Mouse (Mus musculus) urinary bladder, postnatal 10 days (tissue): ENCODE data around the gene Hfe.
"Not testable (repeated sequence)": the region's sequence is repeated elsewhere in the genome, so short reads cannot be mapped to it uniquely, and the experiment has no call there.

Experiments
- DNase-seq: peaks from one replicate; pipeline ENCODE4 v3.0.0; 2022; ENCODE audit warnings: low spot score

Gene Hfe

GRCm38 (mm10) chr13:23716261-23717042, 5.8 kb upstream of the Hfe start:
- DNase-seq: no peak

- DNase-seq: no peak
Observed at GRCm38 (mm10) chr13:23709714-23710373, 810 bp downstream of the Hfe start.

- DNase-seq: no peak
Observed at GRCm38 (mm10) chr13:23708654-23709053, 2.0 kb downstream of the Hfe start.

GRCm38 (mm10) chr13:23708041-23708440, 2.6 kb downstream of the Hfe start:
- no peak for DNase-seq

GRCm38 (mm10) chr13:23706771-23707170, 3.9 kb downstream of the Hfe start:
- no peak for DNase-seq

- DNase-seq: no peak
Observed at GRCm38 (mm10) chr13:23705751-23706356, 4.8 kb downstream of the Hfe start.

- DNase-seq: not testable (repeated sequence)
Observed at GRCm38 (mm10) chr13:23702801-23703200, 7.9 kb downstream of the Hfe start.

- no peak for DNase-seq
Observed at GRCm38 (mm10) chr13:23702220-23702619, 8.4 kb downstream of the Hfe start.

- DNase-seq: no peak
Observed at GRCm38 (mm10) chr13:23700786-23701520, 9.7 kb downstream of the Hfe start.

- no peak for DNase-seq
Observed at GRCm38 (mm10) chr13:23699767-23700166, 10.9 kb downstream of the Hfe start.

- no peak for DNase-seq
Observed at GRCm38 (mm10) chr13:23698996-23699395, 11.7 kb downstream of the Hfe start.

GRCm38 (mm10) chr13:23698300-23698693, 12.4 kb downstream of the Hfe start, which contains the start of gene Hist1h4c:
Hist1h4c (minus strand) TSS chr13:23698454.
- peak; percentile 93 for DNase-seq

DNA sequence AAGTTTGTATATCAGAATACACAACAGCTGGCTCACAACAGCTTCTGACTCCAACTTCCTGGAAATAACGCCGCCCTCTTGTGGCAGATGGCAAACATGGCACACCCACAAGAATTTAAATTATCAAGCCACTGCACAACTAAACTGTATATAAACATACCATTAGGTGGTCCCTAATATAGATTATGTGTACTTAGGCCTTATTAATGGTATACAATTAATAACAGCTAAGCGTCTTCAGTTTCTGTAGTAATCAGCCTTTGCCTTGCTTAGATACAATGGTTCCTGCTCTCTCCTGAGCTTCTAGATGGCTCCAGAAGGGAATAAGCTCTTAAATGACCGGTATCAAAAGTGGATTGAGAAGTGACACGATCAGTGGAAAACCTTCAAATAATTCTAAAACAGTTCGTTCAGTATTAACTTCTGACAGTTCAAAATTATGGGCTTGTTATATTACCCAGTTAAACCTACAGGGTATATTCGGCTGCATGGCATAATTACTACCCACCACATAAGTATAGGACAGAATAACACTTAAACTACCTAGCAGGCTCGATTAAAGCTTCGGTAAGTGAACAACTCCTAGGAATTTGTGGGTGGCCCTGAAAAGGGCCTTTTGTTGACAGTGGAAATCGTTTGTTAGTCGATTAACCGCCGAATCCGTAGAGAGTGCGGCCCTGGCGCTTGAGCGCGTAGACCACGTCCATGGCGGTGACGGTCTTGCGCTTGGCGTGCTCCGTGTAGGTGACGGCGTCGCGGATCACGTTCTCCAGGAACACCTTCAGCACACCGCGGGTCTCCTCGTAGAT, 13.0 kb downstream of the Hfe start:
- DNase-seq: no peak

GRCm38 (mm10) chr13:23696061-23696474, 14.6 kb downstream of the Hfe start:
- DNase-seq: no peak

DNA sequence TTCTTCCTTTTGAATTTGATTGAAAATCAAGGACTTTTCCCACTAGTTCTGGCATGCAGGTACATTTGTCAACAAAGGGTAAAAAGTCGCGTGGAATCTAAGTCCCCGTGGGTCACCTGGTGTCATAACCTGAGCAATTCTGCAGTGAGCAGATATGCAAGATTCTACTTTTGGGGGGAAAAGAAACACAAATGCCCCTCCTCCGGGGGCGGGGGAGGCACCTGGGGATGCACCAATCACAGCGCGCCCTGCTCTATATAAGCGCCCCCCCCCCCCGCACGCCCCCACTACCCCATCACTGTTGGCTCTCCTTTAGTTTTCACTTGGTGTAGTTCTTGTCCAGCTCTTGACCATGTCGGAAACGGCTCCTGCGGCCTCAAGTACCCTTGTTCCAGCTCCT, 15.1 kb downstream of the Hfe start, which contains the start of gene Hist1h1t:
Gene Hist1h1t (plus strand): TSS at position 301 of the 400 bp plus-strand sequence.
- DNase-seq: no peak

- DNase-seq: no peak
Observed at GRCm38 (mm10) chr13:23694956-23695355, 15.7 kb downstream of the Hfe start.

DNA sequence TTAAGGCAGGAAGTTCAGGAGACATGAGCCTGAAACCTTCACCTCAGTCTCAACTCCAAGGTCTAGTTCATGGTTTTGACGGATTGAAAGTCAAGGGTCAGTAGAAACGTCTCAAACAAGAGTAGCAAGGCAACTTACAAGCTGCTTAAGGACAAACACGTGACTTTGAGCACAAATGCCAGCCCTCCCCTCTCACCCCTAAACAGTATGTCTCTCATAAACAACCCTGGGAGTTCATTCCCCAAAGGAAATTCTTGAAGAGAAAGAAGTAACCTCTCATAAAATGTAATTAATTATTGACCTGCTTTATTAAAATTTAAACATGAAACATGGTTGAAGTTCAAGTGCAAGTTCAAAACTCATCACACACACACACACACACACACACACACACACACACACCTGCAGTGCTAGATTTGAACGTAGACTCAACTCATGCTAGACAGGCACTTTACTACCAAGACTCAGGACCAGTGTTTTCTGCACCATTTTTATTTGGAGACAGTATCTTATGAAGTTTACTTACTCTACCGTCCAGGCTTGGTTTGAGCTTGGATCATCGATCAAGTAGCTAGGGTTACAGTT, 16.7 kb downstream of the Hfe start:
- no peak for DNase-seq

DNA sequence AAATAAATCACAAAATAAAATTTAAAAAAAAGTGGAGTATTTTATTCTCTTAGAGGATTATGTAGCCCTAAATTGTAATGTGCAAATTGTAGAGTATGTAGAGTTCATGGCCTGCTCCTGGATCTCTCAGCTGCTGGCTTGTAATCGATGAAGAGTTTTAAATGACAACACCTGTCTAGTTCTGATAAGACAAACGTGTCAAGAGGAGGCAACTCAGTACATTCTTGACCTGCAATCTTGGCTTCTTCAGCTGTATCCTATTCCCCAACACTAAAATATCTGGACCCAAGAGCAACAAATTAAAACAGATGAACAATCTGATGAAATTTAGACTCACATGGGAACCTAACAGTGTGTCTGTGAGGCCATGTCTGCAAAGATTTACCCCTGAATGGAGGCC, 21.2 kb downstream of the Hfe start:
- DNase-seq: no peak

DNA sequence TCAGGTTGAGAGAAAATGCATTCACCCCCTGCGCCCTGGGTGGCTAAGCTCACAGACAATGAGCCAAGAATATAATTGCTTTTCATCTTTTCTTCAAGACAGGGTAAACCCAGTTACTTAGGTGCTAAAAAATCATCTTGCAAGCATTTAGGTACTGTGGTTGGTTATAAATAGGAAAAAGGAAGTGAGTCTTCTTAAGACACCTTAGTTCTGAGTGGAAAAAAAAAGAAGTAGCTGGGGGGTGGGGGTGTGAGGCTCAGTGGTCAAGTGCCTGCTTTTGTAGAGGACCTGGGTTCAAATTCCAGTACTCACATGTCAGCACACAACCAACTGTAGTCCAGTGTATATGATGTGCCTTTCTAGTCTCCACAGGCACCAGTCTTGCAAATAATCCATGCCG, 21.7 kb downstream of the Hfe start:
- no peak for DNase-seq

GRCm38 (mm10) chr13:23687907-23688306, 22.7 kb downstream of the Hfe start:
- no peak for DNase-seq

DNA sequence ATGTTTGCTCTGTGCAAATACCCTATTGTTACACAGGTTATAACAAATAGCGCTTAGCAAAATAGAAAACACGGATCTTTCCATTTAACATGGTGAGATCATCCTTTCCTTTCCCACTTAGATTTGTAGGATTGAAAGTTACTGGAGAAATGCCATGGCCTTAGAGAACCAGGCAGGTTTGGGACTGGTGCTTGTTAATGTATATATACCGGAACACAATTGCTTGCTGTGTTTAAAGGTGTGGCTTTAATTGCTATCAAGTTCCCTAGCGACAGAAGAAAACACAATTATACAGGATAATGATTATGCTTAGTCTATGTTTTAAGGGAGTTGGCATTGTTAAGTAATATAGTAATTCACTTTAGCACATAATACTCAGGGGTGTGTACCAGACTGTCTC, 23.5 kb downstream of the Hfe start:
- no peak for DNase-seq
